9 mouse cellular contexts compared by ENCODE assay signal in the genomic region with DNA sequence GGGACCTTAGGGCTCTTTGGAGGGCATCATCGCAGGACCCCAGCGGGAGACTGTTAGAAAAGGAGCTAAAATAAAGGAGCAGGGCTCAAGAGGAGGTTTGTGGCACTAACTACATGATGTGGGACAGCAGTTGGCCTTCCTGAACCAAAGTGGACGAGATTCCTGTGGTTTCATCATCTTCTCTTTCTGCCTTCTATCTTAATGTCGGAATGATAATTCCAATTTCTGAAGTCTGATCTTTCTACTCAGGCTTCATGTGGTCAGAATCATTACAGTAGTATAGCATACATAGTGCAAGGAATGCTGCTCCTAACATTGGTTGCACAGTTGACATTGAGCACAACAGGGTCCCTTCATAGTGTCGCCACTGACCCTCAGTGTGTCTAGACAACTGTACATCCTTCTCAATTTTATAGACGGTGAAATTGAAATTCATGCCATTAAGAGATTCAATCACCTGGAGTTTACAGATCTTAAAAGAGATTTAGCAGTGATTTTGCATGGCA. TPM values are rescaled to one million over a fixed set of nuclear protein-coding genes. Genes with fewer than 3 reads are reported as not detected.
DNase-seq lines count a peak whose midpoint lies in the region; ATAC-seq and TF ChIP-seq lines count a peak whose summit lies in the region.
"Had no signal": no experiment of that assay in that cellular context is flagged by ENCODE, and none has a peak within 500 bp of the region (broad histone marks: within the 10 kb centered on the region; RNA-seq: fewer than 3 reads in every experiment).

No protein-coding gene starts in this region.

- H3K4me3 ChIP-seq in kidney, embryonic 16.5 days (ENCODE audit: low read length) = peak overlapping the region; percentile 72
- H3K4me3 ChIP-seq in embryonic facial prominence, embryonic 13.5 days = peak overlapping the region; percentile 67
- H3K4me3 ChIP-seq in hindbrain, postnatal 0 days (ENCODE audit: low read length) = peak overlapping the region; percentile 87
- peak overlapping the region; percentile 19 for H3K4me3 ChIP-seq in myocyte

- no peaks in the 10 kb centered on the region for H3K36me3 ChIP-seq in kidney, embryonic 16.5 days (ENCODE audit: insufficient read depth, low read length)
- H3K36me3 ChIP-seq in embryonic facial prominence, embryonic 13.5 days = no peaks in the 10 kb centered on the region
- no peaks in the 10 kb centered on the region for H3K36me3 ChIP-seq in hindbrain, postnatal 0 days (ENCODE audit: insufficient read depth, low read length)
- no peaks in the 10 kb centered on the region for H3K36me3 ChIP-seq in myocyte (ENCODE audit: control insufficient read depth, insufficient read depth)

- peak overlapping the region; percentile 93 for H3K4me2 ChIP-seq in kidney, embryonic 16.5 days (replicated peaks; ENCODE audit: low read depth, low read length)
- peak overlapping the region; percentile 95 for H3K4me2 ChIP-seq in embryonic facial prominence, embryonic 13.5 days
- peak overlapping the region; percentile 82 for H3K4me2 ChIP-seq in hindbrain, postnatal 0 days (ENCODE audit: low read depth, low read length)
- peak overlapping the region; percentile 75 for H3K4me2 ChIP-seq in myocyte (ENCODE audit: low read depth)

- no peak for ATAC-seq in kidney, embryonic 16.5 days (ENCODE audit: low FRiP score, low TSS enrichment)
- no peak for ATAC-seq in embryonic facial prominence, embryonic 13.5 days (ENCODE audit: insufficient number of reproducible peaks, insufficient read depth, low FRiP score, low TSS enrichment, low read depth)
- ATAC-seq in hindbrain, postnatal 0 days = 0 out of 2 replicates have a peak, but pooled peaks have one; percentile 22

- no peaks in the 10 kb centered on the region for H3K9me3 ChIP-seq in kidney, embryonic 16.5 days (ENCODE audit: low read length)
- H3K9me3 ChIP-seq in embryonic facial prominence, embryonic 13.5 days = no peaks in the 10 kb centered on the region
- no peaks in the 10 kb centered on the region for H3K9me3 ChIP-seq in hindbrain, postnatal 0 days (ENCODE audit: low read length)

- H3K4me1 ChIP-seq in kidney, embryonic 16.5 days (ENCODE audit: insufficient read depth, low read length) = no peaks in the 10 kb centered on the region
- peaks cover 5% of the 10 kb centered on the region; the same call in 1 of the 2 replicates for H3K4me1 ChIP-seq in embryonic facial prominence, embryonic 13.5 days
- no peaks in the 10 kb centered on the region for H3K4me1 ChIP-seq in hindbrain, postnatal 0 days (ENCODE audit: insufficient read depth, low read length)

- no peak for TF ChIP-seq CTCF in hindbrain, postnatal 0 days (IDR thresholded peaks at IDR 0.05; ENCODE audit: low read depth)

- WGBS in kidney, embryonic 16.5 days = 20% methylated on average over 6 of the region's 6 CpGs
- WGBS in embryonic facial prominence, embryonic 13.5 days = 19% methylated on average over 6 of the region's 6 CpGs
- 20% methylated on average over 6 of the region's 6 CpGs for WGBS in hindbrain, postnatal 0 days

- H3ac ChIP-seq in myocyte (ENCODE audit: control insufficient read depth, insufficient read length) = peak overlapping the region; percentile 98

- DNase-seq in kidney, adult 18-20 months = no peak
- DNase-seq in hindbrain, postnatal 0 days (ENCODE audit: low spot score) = no peak
- no peak for DNase-seq in spleen, postnatal 10 days (ENCODE audit: low spot score in 2 of 2)
- DNase-seq in retina, postnatal 1 day = no peak
- DNase-seq in retina, embryonic 14.5 days (ENCODE audit: low spot score) = no peak

- no peak for TF ChIP-seq POLR2A in myocyte (IDR thresholded peaks at IDR 0.05; ENCODE audit: insufficient read length, low read depth)

- no peaks in the 10 kb centered on the region for H3K79me2 ChIP-seq in myocyte (ENCODE audit: control insufficient read depth, insufficient read depth)

- H3K27me3 ChIP-seq in kidney, embryonic 16.5 days (ENCODE audit: insufficient read depth, low read length) = 0 out of 2 replicates have a peak, but pooled peaks cover 2% of the 10 kb centered on the region
- peaks cover 5% of the 10 kb centered on the region; the same call in 1 of the 2 replicates for H3K27me3 ChIP-seq in embryonic facial prominence, embryonic 13.5 days
- H3K27me3 ChIP-seq in hindbrain, postnatal 0 days (ENCODE audit: insufficient read depth, low read length) = no peaks in the 10 kb centered on the region
- no peaks in the 10 kb centered on the region for H3K27me3 ChIP-seq in myocyte (ENCODE audit: control insufficient read depth, insufficient read depth, insufficient read length)

- H3K9ac ChIP-seq in kidney, embryonic 16.5 days (replicated peaks; ENCODE audit: low read length) = peak overlapping the region; percentile 67
- peak overlapping the region; percentile 85 for H3K9ac ChIP-seq in embryonic facial prominence, embryonic 13.5 days
- H3K9ac ChIP-seq in hindbrain, postnatal 0 days (replicated peaks; ENCODE audit: low read length) = peak overlapping the region; percentile 91

- H3K27ac ChIP-seq in kidney, embryonic 16.5 days (ENCODE audit: low read length) = no peak overlapping the region
- no peak overlapping the region for H3K27ac ChIP-seq in embryonic facial prominence, embryonic 13.5 days
- H3K27ac ChIP-seq in hindbrain, postnatal 0 days = peak overlapping the region; percentile 82

TF ChIP-seq in myocyte, 11 proteins besides CTCF, POLR2A, EP300 and RAD21:
- TF ChIP-seq TCF3 (IDR thresholded peaks at IDR 0.05; ENCODE audit: insufficient read length, low read depth) (no peak), MAX (IDR thresholded peaks at IDR 0.05; ENCODE audit: low read depth) (no peak), REST (IDR thresholded peaks at IDR 0.05; ENCODE audit: insufficient read depth, insufficient read length) (no peak), TCF12 (IDR thresholded peaks at IDR 0.05; ENCODE audit: insufficient read depth, poor library complexity, severe bottlenecking) (no peak), SRF (IDR thresholded peaks at IDR 0.05; ENCODE audit: control insufficient read depth, insufficient read length, low read depth) (no peak), POLR2AphosphoS2 (IDR thresholded peaks at IDR 0.05; ENCODE audit: insufficient read length, low read depth) (no peak), E2F4 (IDR thresholded peaks at IDR 0.05; ENCODE audit: insufficient read depth) (no peak), MYOD1 (IDR thresholded peaks at IDR 0.05; ENCODE audit: control insufficient read depth in 1 of 3, insufficient read length in 2 of 3, low read depth in 2 of 3) (no peak), MYOG (IDR thresholded peaks at IDR 0.05; ENCODE audit: control insufficient read depth in 1 of 3, insufficient read depth in 1 of 3, insufficient read length in 2 of 3, low read depth in 2 of 3) (no peak), USF1 (IDR thresholded peaks at IDR 0.05; ENCODE audit: low read depth) (no peak), CEBPB (IDR thresholded peaks at IDR 0.05; ENCODE audit: insufficient read depth, poor library complexity, severe bottlenecking) (no peak)

RNA-seq across cellular contexts. Expression of a gene that starts 0.4 kb away (rescaled TPM):
- 6.7 and 7.0 TPM in 2 replicates for polyA plus RNA-seq in kidney, embryonic 16.5 days (2015; fragmentation: Nextera tagmentation; extraction: Ambion mirVana)
- polyA plus RNA-seq in embryonic facial prominence, embryonic 13.5 days (2015; fragmentation: Nextera tagmentation; extraction: Ambion mirVana) = 10.6 and 10.9 TPM in 2 replicates
- 85.6 and 99.6 TPM in 2 replicates for total RNA-seq in hindbrain, postnatal 0 days (2014; rRNA removed)
- 85.7 and 88.4 TPM in 2 replicates for polyA plus RNA-seq in hindbrain, postnatal 0 days (2015; fragmentation: Nextera tagmentation; extraction: Ambion mirVana)
- 3.4 TPM for polyA plus RNA-seq in myocyte (2012; fragmentation: generic; extraction: Trizol)
- total RNA-seq: neutrophil, adult 5-6 weeks had no signal

Comparison
In these comparisons a context has a peak if more than half of its experiments do, and no peak if none do; other contexts are left out.
1. H3K4me3 ChIP-seq: peak in every context shown above with its lines; median percentile 87 in hindbrain, postnatal 0 days; 72 in kidney, embryonic 16.5 days; 67 in embryonic facial prominence, embryonic 13.5 days; 19 in myocyte.